Mouse (Mus musculus): ENCODE data around the gene Cyb561.

Gene Cyb561

DNA sequence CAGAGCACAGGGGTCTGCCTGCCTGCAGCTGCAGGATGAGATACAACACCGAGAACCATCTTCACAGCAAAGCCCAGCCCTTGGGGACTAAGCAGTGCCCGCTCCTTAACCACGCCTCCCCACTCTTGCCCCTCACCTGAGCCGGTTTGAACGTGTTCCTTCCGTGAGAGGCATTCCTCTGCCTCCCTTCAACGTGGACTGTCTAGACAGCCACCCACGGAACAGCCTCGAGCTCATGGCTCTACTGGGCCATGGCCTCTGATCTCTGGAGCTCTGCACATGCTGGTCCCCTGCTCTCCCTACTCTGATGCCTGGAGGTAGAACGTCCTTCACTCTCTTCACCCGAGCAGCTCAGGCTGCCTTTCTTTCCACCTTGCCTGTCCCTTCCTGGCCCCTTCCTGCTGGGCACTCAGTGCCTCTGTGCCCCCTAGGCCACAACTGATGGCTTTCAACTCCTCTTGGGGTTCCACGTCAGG lies at the start of gene Cyb561:
Gene Cyb561, minus strand, starts transcription at position 426 of the 476 bp plus-strand sequence.
- no peak for DNase-seq (ENCODE audit: low read depth, low spot score)

DNA sequence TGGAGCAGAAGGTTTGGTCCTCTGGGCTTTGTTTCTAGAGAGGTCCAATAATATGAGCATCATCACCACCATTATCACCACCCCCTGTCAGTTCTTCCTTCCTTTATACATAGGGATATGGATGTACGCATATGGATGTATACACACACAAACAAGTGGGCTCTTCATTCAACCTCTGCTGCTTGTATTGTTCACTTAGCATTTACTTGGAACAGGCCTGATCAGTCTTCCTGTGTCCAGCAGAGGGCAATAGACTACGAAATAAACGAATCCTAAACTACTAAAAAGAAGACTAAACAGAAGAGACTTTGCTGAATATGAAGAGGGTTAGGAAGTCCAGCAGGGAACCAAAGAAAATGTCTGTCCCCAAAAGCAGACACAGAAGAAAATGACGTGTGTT lies 48.6 kb upstream of the Cyb561 start:
- no peak for DNase-seq (ENCODE audit: low read depth, low spot score)

DNA sequence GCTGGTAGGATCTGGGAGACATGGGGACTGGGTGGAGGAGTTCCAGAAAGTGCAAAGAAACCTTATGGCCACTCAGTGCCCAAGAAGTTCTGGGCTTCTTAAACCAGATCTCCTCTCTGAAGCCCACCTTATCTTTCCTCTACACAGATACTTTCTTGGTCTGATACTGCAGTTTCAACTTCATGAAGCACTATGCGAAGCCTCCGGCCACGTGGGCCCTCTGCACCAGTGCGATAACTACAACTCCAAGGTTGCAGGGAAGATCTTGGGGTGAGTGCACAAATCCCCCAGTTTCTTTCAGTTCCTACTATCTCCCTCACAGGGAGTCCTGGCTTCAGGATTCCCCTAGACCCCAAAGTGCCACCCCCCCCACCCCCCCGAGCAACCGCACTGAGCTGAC lies 46.9 kb upstream of the Cyb561 start:
- DNase-seq (ENCODE audit: low read depth, low spot score) = no peak

DNA sequence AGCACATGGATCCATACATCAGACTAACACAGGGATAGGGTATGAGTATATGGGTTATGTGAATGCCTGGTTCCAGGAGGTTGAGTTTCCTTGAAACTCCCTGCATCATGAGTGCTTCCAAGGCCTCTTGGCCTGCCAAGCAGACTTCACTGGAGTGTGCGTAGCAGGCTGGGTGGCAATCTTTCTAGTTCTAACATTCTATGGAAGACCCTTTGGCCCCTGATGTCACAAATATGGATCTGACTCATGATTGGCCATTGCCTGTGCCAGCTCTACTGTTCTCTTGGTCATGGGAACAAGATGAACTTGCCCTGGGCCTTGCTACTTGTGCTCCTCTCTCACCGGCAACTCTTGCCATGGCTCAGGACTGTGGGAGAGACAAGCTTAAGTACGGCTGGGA lies 41.2 kb upstream of the Cyb561 start, which contains the start of gene Ace3:
Gene Ace3, plus strand, starts transcription at position 301 of the 400 bp plus-strand sequence.
- DNase-seq (ENCODE audit: low read depth, low spot score) = no peak

DNA sequence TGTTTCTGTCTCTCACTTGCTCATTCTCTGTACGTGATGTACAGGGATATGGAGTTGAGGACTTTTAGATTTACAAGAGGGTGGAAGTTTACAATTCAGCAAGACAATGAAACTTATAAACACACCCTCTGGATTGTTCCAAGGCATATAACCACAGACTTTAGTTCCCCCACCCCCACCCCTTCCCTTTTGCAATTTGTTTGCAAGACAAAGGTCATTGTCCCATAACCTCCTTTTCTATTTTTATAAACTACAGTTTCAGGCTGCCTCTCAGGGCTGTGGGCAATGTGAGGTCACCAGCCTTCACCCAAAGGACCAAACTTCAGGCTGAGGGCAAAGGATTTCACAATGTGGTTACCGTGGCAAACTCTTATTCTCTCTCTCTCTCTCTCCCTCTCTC lies 37.1 kb upstream of the Cyb561 start:
- no peak for DNase-seq (ENCODE audit: low read depth, low spot score)

DNA sequence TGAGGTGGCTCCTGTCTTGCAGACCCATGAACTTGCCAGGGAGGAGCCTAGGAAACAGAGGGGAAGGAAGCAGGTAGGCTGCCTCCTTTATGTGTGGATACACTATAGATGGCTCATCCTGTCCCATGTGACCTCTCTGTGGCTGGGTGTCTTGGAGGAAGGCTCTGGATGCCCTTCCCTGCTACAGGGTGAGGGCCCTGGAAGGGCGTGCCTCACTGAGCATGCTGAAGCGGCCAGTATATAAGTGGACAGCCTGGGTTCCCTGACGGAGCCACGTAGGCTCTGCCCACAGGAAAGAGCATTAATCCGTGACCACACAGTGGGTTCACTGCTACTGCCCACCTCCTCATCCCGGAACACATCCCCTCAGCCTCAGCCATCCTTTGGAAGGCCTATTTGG lies 36.3 kb upstream of the Cyb561 start:
- no peak for DNase-seq (ENCODE audit: low read depth, low spot score)

DNA sequence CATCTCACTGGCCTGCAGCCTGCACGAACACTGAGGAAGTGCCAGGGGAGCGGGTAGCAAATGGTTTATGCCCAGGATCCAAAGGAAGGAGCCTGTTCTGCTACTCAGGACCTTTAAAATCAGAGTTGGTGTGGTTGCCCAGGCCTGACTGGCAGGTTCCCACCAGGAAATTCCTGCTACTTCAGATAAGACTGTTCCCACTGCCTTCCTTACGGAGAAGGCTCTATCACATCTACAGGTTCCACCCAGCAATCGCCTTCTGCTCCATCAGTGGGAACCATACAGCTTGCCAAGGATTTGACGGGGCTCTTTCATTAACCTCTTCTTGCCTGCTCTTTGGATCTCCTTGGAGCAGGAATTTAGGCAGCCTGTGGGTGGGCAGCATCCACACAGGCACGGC lies 34.3 kb upstream of the Cyb561 start:
- DNase-seq (ENCODE audit: low read depth, low spot score) = no peak

DNA sequence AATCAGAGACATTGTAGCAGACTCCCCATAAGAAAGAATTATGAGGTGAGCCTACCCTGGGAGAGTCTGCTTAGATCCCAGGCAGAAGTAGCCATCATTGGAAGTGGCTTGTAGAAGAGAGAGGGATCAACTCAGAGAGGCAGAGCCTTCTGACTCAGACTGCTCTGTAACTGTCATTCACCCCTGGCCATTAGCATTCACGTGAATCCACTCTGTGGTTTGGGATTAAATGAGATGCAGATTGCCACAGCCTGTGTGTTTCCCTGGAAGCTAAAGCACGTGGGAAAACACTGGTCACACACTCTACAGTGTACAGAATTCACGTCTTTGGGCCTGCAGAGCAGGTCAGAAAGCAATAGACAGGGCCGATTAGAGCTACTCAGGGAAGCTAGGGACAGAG lies 31.3 kb upstream of the Cyb561 start:
- DNase-seq (ENCODE audit: low read depth, low spot score) = no peak

DNA sequence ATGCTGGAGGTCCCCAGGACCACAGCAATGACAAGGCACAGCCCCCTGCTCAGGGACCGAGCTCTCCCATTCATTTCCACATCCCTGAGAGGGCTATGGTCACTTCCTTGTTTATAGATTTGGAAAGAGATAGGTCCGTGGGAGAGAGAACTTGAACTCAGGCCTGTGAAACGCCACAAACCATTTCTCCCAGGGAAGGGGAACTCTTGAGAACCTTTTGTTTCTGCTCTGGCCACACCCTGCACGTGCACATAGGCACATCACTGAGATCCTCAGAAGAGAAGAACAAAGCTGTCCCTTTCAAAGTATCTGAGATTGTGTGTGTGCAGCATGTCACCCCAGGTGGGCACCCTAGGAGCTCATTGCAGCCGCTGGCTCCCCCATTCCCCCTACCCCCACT lies 25.5 kb upstream of the Cyb561 start:
- DNase-seq (ENCODE audit: low read depth, low spot score) = no peak

DNA sequence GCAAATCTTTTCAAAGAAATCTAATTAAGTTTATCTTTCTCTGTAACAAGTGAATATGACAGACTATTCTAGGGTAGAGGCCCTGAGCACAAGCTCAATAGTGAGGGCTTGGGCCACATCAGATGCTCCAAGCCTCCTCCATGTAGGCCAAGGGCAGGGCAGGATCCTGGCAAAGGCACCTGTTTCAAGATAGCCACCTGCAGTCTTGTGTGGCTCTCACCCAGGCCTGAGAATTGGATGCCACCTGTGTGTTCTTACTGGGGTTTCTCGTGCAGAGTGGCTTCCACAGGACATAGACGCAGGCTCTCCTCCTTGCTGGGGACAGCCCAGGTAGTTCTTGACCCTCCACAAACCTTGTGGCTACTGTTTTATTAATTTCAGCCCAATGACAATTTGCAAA lies 25.1 kb upstream of the Cyb561 start:
- no peak for DNase-seq (ENCODE audit: low read depth, low spot score)

DNA sequence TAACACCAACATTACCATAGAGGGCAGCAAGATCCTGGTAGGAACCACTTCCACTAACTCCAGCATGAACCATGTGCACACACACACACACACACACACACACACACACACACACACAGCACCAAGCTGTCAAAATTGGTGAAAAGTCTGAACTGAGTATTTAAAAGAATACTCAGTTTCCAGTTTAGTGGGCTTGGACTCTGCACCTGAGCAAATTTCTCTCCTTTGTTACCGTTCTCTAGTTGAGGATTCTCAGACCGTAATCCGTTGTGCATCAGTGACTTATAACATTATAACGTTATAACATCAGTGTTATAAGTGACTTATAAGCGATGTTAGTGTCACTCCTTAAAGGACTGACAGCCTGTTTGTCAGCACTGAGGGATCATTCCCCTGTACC lies 22.5 kb upstream of the Cyb561 start:
- DNase-seq (ENCODE audit: low read depth, low spot score) = no peak

DNA sequence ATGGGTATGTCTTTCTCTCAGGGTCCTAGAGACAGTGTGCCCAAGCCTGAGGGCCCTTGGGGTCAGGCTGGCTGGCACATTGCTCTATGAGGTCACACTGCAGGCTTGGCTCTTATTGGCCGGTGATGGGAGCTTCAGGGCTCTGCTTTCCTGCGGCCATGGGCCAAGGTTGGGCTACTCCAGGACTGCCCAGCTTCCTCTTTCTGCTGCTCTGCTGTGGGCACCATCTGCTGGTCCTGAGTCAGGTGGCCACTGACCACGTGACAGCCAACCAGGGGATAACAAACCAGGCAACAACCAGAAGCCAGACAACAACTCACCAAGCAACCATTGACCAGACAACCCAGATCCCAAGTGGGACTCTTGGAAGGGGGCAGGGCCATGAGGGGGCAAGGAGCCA lies 21.9 kb upstream of the Cyb561 start:
- no peak for DNase-seq (ENCODE audit: low read depth, low spot score)

DNA sequence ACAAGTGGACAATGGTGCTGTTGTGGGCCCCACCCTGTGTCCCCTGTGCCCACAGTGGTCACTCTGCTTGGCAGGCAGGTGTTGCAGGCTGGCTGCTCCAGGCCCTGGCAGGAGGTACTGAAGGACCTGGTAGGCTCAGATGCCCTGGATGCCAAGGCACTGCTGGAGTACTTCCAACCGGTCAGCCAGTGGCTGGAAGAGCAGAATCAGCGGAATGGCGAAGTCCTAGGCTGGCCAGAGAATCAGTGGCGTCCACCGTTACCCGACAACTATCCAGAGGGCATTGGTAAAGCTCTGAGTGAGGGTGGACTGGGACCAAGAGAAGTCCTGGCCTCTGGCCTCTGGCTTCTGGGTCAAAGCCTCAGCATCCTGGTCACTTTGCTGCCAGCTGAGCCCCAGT lies 21.5 kb upstream of the Cyb561 start:
- no peak for DNase-seq (ENCODE audit: low read depth, low spot score)

DNA sequence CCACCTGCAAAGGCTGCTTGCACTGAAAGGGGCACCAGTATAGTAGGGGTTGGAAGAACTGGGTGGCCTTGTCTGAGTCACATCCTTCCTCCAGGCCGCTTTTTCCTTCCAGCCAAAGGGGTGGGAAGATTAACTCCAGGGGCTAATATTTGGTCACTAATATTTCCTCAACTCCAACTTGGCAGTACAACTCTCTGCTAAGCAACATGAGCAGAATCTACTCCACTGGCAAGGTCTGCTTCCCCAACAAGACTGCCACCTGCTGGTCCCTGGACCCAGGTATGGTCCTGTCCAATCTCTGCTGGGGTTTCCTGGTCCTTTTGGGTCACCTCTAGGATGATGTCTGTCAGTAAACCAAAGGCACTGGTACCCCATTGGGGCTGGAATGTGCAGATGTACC lies 16.4 kb upstream of the Cyb561 start:
- DNase-seq (ENCODE audit: low read depth, low spot score) = no peak

DNA sequence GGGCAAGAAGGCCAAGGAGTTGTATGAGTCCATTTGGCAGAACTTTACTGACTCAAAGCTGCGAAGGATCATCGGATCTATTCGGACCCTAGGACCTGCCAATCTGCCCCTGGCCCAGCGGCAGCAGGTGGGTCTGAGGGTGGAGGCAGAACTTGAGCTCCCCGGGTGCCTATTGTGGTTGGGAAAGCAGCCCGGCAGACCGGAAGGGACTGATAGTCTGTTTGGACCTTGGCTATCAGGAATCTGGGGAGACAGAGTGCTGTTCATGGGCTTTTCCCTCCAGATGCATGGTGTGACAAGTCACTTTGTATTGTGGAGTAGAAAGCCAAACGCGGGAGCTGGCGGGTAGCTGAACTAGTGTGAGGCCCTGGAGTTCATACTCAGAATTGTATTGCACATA lies 15.8 kb upstream of the Cyb561 start:
- no peak for DNase-seq (ENCODE audit: low read depth, low spot score)

DNA sequence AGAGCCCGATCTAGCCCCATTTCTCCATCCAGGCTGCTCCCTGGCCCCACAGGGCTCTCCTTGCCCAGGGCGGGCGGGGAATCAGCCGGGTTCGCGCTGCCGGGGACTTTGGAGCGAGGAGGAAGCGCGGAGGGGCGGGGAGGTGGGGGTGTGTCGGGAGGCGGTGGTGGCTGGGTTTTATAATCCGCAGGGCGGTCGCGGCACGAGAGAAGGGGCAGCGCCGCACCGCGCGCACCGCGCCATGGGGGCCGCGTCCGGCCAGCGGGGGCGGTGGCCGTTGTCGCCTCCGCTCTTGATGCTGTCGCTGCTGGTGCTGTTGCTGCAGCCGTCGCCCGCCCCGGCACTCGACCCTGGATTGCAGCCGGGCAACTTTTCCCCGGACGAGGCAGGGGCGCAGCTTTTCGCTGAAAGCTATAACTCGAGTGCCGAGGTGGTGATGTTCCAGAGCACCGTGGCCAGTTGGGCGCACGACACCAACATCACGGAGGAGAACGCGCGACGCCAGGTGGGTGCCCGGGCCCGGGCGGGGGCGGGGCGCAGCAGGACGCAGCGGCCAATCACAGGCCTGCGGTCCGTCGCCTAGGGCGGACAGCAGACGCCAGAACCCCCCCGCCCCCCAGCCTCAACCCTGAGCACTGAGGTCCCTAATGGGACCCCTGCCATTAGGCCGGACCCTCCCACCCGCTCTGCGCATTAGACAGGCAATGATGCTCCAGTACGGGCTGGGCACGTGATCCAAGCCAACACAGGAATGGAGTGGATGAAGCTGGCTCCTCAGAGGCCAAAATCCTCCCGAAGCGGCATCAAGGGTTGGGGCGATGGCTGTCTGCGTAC lies 14.8 kb upstream of the Cyb561 start, which contains the start of gene Ace:
Gene Ace, plus strand, starts transcription at position 205 of the 834 bp plus-strand sequence.
- DNase-seq (ENCODE audit: low read depth, low spot score) = no peak

DNA sequence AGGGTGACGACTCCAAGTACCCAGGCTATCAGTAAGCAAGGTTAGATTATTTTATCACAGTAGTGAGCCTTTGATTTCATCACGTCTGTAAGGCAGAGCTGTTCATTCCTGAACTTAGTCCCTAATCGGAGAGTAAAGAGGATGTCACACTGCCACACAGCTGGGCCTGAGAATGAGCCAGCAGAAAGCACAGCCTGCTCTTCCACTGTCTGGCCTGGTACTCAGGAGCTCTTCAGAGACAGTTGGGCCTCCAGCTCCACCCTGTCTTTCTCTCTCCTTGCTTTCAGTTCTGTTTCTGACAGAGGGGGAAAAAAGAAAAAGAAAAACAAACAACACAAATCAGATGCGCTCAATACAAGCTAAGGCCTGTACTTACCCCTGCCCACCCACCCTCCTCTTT lies 13.2 kb upstream of the Cyb561 start:
- no peak for DNase-seq (ENCODE audit: low read depth, low spot score)

DNA sequence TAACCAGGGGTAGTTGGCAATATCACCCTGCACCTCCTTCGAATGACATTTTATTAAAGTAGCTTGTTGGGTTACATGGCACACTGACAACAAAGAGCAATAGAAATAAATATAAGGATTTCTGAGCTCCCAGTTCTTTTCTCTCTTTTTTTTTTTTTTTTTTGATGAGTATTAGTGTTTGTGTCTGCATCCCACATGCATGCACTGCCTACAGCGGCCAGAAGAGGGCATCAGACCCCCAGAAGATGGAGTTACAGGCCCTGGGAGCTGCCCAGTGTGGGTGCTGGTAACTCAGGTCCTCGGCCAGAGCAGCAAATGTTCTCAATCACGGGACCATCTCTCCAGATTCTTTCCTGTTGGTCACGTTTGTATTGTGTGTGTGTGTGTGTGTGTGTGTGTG lies 11.6 kb upstream of the Cyb561 start:
- DNase-seq (ENCODE audit: low read depth, low spot score) = no peak

DNA sequence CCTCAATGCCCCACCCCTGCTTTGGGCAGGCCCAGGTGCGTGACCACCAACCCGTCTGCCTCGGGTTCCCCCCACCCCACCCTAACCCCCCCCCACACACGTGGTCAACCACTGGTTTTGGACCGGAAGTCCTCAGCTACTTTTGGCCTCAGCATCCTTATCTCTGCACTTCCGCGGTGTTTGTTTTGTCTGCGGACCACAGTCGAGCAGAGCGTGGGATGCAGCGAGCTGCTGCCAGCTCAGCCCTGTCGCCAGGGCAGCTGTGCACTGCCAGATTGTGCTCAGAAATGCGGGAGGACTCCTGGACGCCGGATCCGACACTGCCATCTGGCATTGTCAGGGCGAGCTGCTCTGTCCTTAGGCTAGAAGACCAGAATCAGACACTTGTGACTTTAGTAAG lies 6.2 kb upstream of the Cyb561 start:
- no peak for DNase-seq (ENCODE audit: low read depth, low spot score)

DNA sequence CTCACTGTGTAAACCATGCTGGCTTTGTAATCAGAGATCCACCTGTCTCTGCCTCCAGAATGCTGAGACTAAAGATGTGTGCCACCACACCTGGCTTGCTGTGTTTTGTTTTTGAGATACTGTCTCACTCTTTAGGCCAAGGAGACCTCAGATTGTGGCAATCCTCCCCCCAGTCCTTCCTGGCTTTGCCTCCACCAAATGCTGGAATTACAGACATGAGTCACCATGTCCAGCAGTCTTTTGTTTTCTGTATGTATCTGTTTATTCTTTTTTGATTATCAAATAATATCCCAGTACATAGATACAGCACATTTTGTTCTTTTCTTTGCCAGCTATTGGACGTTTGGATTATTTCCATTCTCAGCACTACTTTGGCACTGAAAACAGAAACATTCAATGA lies 5.4 kb upstream of the Cyb561 start:
- no peak for DNase-seq (ENCODE audit: low read depth, low spot score)

DNA sequence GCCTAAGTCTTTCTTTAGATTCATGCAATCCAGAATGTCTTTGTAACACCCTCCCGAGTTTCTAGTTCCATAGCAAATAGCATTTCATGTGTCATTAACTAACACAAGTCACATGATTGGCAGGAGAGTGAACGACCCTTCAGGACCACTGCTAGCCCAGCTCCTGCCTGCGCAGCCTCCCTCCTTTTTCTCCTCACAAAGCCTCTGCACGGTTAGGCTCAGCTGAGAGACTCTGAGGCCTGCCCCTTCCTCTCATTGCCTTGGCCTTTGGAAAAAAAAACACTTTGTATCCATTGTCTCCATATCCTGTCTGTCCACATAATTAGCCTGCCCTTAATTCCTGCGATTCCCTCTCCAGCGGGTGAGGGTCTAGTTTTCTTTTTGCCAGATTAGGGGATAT lies 4.4 kb upstream of the Cyb561 start:
- no peak for DNase-seq (ENCODE audit: low read depth, low spot score)

DNA sequence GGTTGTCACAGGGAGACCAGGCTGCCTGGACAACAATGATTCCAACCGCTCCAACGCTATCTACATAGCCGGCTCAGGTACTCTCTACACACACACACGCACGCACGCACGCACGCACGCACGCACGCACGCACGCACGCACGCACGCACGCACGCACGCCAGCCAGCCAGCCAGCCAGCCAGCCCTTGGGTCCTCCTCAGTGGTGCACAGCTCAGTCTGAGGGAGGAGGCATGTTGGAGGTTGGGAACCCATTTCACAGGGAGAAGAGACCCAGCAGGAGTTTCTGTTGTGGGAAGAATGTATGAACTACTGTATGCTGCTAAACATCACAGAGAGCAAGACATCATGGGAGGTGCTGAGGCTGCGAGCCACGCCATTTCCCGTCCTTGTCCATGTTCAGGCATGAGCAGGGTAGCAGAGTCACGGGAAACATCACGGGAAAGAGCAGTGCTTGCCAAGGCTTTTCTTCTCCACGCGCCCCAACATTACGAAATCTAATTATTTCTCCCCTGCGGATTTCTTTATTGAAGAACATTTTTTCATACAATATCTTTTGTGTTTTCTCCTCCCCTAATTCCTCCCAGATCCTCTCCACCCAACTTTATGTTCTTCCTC lies 2.8 kb upstream of the Cyb561 start:
- no peak for DNase-seq (ENCODE audit: low read depth, low spot score)

DNA sequence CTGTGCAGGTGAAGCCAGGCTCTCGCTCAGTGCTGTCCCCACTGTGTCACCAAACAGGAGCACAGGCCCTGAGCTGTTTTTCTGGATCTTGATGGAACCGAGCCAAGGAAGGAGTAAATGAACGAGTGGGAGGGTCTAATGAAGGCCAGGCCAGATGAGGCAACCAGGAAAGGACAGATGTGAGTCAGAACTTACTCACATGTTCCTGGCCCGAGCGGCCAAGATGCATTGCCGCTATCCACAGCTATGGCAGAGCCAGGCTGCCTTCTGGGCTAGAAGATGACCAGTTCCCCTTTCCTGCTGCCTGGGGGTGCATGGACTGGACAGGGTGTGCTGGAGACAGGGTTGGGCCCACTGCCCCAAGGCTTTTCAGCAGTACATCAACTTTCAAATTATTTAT lies 266 bp upstream of the Cyb561 start:
- no peak for DNase-seq (ENCODE audit: low read depth, low spot score)
